In the genomic region with DNA sequence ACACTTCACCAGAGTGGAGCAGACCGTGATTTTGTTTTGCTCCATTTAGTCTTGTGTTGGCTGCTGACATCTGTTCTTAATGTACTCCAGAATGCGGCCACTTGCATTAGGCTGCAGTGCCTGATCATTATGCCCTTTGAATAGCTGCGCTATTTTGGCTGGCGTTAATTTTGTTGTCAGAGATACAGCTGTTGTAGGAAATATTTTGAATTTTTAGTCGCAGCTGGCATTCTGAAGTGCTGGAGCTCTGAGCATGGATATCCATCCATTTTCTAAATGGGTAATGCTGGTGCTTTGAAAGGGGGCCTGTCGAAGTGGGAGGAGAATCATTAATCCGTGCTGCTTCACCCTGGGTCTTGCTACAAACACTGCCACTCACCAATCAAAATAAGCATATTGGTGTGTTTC, we compare ENCODE assay signal across 13 mouse cellular contexts.
A peak's percentile ranks its signal among the peaks of the same experiment; 100 is the strongest.
DNase-seq lines count a peak whose midpoint lies in the region; ATAC-seq and TF ChIP-seq lines count a peak whose summit lies in the region.
"Had no signal": no experiment of that assay in that cellular context is flagged by ENCODE, and none has a peak within 500 bp of the region (broad histone marks: within the 10 kb centered on the region; RNA-seq: fewer than 3 reads in every experiment).

No protein-coding gene starts in this region.

- no peak for TF ChIP-seq CTCF in kidney, adult 2 months (conservative IDR thresholded peaks at IDR 0.05; ENCODE audit: insufficient read depth, insufficient read length, low read depth, low read length)

- DNase-seq in heart, adult 8-10 months (ENCODE audit: low spot score), result no peak
- peak; percentile 22 for DNase-seq in brain, embryonic 18.5 days (ENCODE audit: low read depth, low spot score)
- peak; percentile 58 for DNase-seq in limb, embryonic 10.5 days (ENCODE audit: low spot score)
- DNase-seq in cerebellum, adult 9-11 months, result no peak
- no peak for DNase-seq in kidney, adult 2 months
- DNase-seq: lung, postnatal 14 days had no signal

- no peaks in the 10 kb centered on the region for H3K36me3 ChIP-seq in heart, embryonic 13.5 days
- no peaks in the 10 kb centered on the region for H3K36me3 ChIP-seq in embryonic facial prominence, embryonic 13.5 days
- no peaks in the 10 kb centered on the region for H3K36me3 ChIP-seq in limb, embryonic 10.5 days
- H3K36me3 ChIP-seq in kidney, adult 2 months (ENCODE audit: control insufficient read depth, insufficient read depth, low read length), result no peaks in the 10 kb centered on the region
- H3K36me3 ChIP-seq: midbrain, embryonic 12.5 days; neural tube, embryonic 12.5 days had no signal

- 0 out of 2 replicates have a peak overlapping the region, but pooled peaks have one; percentile 5 for H3K4me2 ChIP-seq in heart, embryonic 13.5 days
- H3K4me2 ChIP-seq in embryonic facial prominence, embryonic 13.5 days, result peak overlapping the region; percentile 28
- H3K4me2 ChIP-seq: liver, embryonic 11.5 days; midbrain, embryonic 12.5 days; neural tube, embryonic 12.5 days had no signal

- TF ChIP-seq POLR2A in kidney, adult 2 months (IDR thresholded peaks at IDR 0.05; ENCODE audit: low read depth, low read length), result no peak

- H3K4me3 ChIP-seq in heart, embryonic 13.5 days, result no peak overlapping the region
- H3K4me3 ChIP-seq in embryonic facial prominence, embryonic 13.5 days, result no peak overlapping the region
- 0 out of 2 replicates have a peak overlapping the region, but pooled peaks have one; percentile 19 for H3K4me3 ChIP-seq in limb, embryonic 10.5 days
- H3K4me3 ChIP-seq in kidney, adult 2 months (ENCODE audit: insufficient read depth, low read depth, low read length), result no peak overlapping the region
- H3K4me3 ChIP-seq: midbrain, embryonic 12.5 days; neural tube, embryonic 12.5 days had no signal

- 29% methylated on average over 7 of the region's 7 CpGs for WGBS in heart, embryonic 13.5 days
- WGBS in embryonic facial prominence, embryonic 13.5 days, result 25% methylated on average over 7 of the region's 7 CpGs
- 20% methylated on average over 7 of the region's 7 CpGs for WGBS in limb, embryonic 10.5 days
- 68% methylated on average over 7 of the region's 7 CpGs for WGBS in kidney, adult 2 months

- H3K27me3 ChIP-seq in heart, embryonic 13.5 days (replicated peaks), result no peaks in the 10 kb centered on the region
- no peaks in the 10 kb centered on the region for H3K27me3 ChIP-seq in embryonic facial prominence, embryonic 13.5 days
- H3K27me3 ChIP-seq in limb, embryonic 10.5 days (ENCODE audit: low read depth, poor library complexity, severe bottlenecking), result no peaks in the 10 kb centered on the region
- H3K27me3 ChIP-seq in kidney, adult 2 months (replicated peaks; ENCODE audit: control insufficient read depth, insufficient read depth, low read length), result no peaks in the 10 kb centered on the region
- H3K27me3 ChIP-seq: midbrain, embryonic 12.5 days; neural tube, embryonic 12.5 days had no signal

- no peak overlapping the region for H3K9ac ChIP-seq in heart, embryonic 13.5 days
- no peak overlapping the region for H3K9ac ChIP-seq in embryonic facial prominence, embryonic 13.5 days
- H3K9ac ChIP-seq: midbrain, embryonic 12.5 days; neural tube, embryonic 12.5 days had no signal

- no peaks in the 10 kb centered on the region for H3K9me3 ChIP-seq in heart, embryonic 13.5 days
- no peaks in the 10 kb centered on the region for H3K9me3 ChIP-seq in embryonic facial prominence, embryonic 13.5 days
- no peaks in the 10 kb centered on the region for H3K9me3 ChIP-seq in limb, embryonic 10.5 days (replicated peaks)
- H3K9me3 ChIP-seq: midbrain, embryonic 12.5 days; neural tube, embryonic 12.5 days had no signal

- peaks cover 36% of the 10 kb centered on the region for H3K4me1 ChIP-seq in heart, embryonic 13.5 days
- H3K4me1 ChIP-seq in embryonic facial prominence, embryonic 13.5 days, result peaks cover 24% of the 10 kb centered on the region
- H3K4me1 ChIP-seq in limb, embryonic 10.5 days, result peaks cover 50% of the 10 kb centered on the region
- H3K4me1 ChIP-seq in kidney, adult 2 months (ENCODE audit: control insufficient read depth, insufficient read depth, low read length), result no peaks in the 10 kb centered on the region
- H3K4me1 ChIP-seq: midbrain, embryonic 12.5 days had no signal

- H3K27ac ChIP-seq in heart, embryonic 13.5 days (replicated peaks), result peak overlapping the region; percentile 60
- H3K27ac ChIP-seq in embryonic facial prominence, embryonic 13.5 days, result peak overlapping the region; percentile 28; the same call in 1 of the 2 replicates
- H3K27ac ChIP-seq in limb, embryonic 10.5 days, result peak overlapping the region; percentile 66
- H3K27ac ChIP-seq in kidney, adult 2 months (ENCODE audit: insufficient read depth, low read depth, low read length), result no peak overlapping the region
- H3K27ac ChIP-seq: midbrain, embryonic 12.5 days; neural tube, embryonic 12.5 days had no signal

- no peak for ATAC-seq in heart, embryonic 13.5 days (ENCODE audit: extremely low read depth, insufficient number of reproducible peaks, low FRiP score, low TSS enrichment)
- ATAC-seq in embryonic facial prominence, embryonic 13.5 days (ENCODE audit: insufficient number of reproducible peaks, insufficient read depth, low FRiP score, low TSS enrichment, low read depth), result no peak
- ATAC-seq: activated CD4-positive, CD25-positive, alpha-beta regulatory T cell, adult 4 months; hindbrain, embryonic 16.5 days had no signal

Comparison
In these comparisons a context has a peak if more than half of its experiments do, and no peak if none do; other contexts are left out.
1. DNase-seq: peak in brain, embryonic 18.5 days (single experiment) and limb, embryonic 10.5 days (single experiment); none in heart, adult 8-10 months (single experiment), cerebellum, adult 9-11 months (single experiment) and kidney, adult 2 months (single experiment).